Mouse (Mus musculus) thymus, adult 2 months (tissue): Measurements from ENCODE around the gene Gm28044.

Source experiments
- CTCF ChIP-seq: fragments of 200-500 bp; IDR thresholded peaks from 2 replicates; pipeline ENCODE4 v1.5.1; 2012; ENCODE audit warnings: mild to moderate bottlenecking, control low read depth, low read length, moderate library complexity, borderline replicate concordance; ENCODE audit not compliant: control insufficient read depth, poor library complexity, insufficient read depth; ENCODE audit errors: extremely low read depth
- POLR2A ChIP-seq: fragments of 200-500 bp; IDR thresholded peaks from 2 replicates; pipeline ENCODE4 v1.6.1; 2012; ENCODE audit warnings: mild to moderate bottlenecking, low read length, control low read depth, moderate library complexity; ENCODE audit not compliant: control insufficient read depth, poor library complexity, insufficient read depth; ENCODE audit errors: extremely low read depth

GRCm38 (mm10) chr13:67351854-67352253, 8.5 kb downstream of the Gm28044 start:
- no peak for TF ChIP-seq POLR2A
- TF ChIP-seq CTCF: no peak
